In the genomic region with DNA sequence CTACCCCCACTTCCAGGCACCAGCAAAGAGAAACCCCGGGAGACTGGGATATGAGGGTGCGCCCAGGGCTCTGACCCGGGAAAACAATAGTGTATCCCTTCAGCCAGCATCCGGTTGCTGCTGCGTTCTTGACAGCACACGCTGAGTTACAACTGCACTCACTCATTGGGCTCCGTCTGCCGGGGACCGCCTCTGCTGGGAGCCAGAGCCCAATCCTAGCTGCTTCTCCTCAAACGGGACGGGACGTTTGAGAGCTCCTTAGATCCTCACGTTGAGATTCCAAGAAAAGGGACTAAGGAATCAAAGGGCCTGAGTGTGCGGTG, we compare ENCODE assay signal across 8 mouse cellular contexts. TPM values are rescaled to one million over a fixed set of nuclear protein-coding genes. Genes with fewer than 3 reads are reported as not detected.
DNase-seq lines count a peak whose midpoint lies in the region; ATAC-seq and TF ChIP-seq lines count a peak whose summit lies in the region.

No protein-coding gene starts in this region.

- no peak for ATAC-seq in G1E (ENCODE audit: extremely low read depth, insufficient number of reproducible peaks, low FRiP score, poor library complexity, severe bottlenecking)
- ATAC-seq in cerebellum, adult (ENCODE audit: insufficient number of reproducible peaks, low FRiP score, low TSS enrichment): peak; percentile 70
- peak; percentile 79 for ATAC-seq in forebrain, embryonic 13.5 days
- peak; percentile 87 for ATAC-seq in lung, embryonic 14.5 days (ENCODE audit: insufficient read depth)
- no peak for ATAC-seq in granulocyte monocyte progenitor cell, adult 5-6 weeks (replicated peaks; ENCODE audit: poor library complexity, severe bottlenecking)

- peak overlapping the region; percentile 88 for H3K4me2 ChIP-seq in forebrain, embryonic 13.5 days
- peak overlapping the region; percentile 95 for H3K4me2 ChIP-seq in lung, embryonic 14.5 days

- no peaks in the 10 kb centered on the region for H3K36me3 ChIP-seq in G1E (replicated peaks)
- 0 out of 2 replicates have a peak, but pooled peaks cover 12% of the 10 kb centered on the region for H3K36me3 ChIP-seq in forebrain, embryonic 13.5 days (ENCODE audit: poor library complexity, severe bottlenecking)
- no peaks in the 10 kb centered on the region for H3K36me3 ChIP-seq in lung, embryonic 14.5 days (ENCODE audit: insufficient read depth)

- H3K27me3 ChIP-seq in G1E (ENCODE audit: insufficient read depth, low read length): peaks cover 49% of the 10 kb centered on the region
- no peaks in the 10 kb centered on the region for H3K27me3 ChIP-seq in forebrain, embryonic 13.5 days
- no peaks in the 10 kb centered on the region; the same call in 1 of the 2 replicates for H3K27me3 ChIP-seq in lung, embryonic 14.5 days (ENCODE audit: insufficient read depth, low read length)

- peak overlapping the region; percentile 66 for H3K9ac ChIP-seq in forebrain, embryonic 13.5 days
- H3K9ac ChIP-seq in lung, embryonic 14.5 days: peak overlapping the region; percentile 44

- peaks cover 12% of the 10 kb centered on the region for H3K4me1 ChIP-seq in G1E (ENCODE audit: insufficient read depth, low read depth, low read length)
- H3K4me1 ChIP-seq in forebrain, embryonic 13.5 days: peaks cover 21% of the 10 kb centered on the region
- no peaks in the 10 kb centered on the region for H3K4me1 ChIP-seq in lung, embryonic 14.5 days (ENCODE audit: insufficient read depth)

- under 1% methylated on average over 14 of the region's 14 CpGs for WGBS in forebrain, embryonic 13.5 days
- WGBS in lung, embryonic 14.5 days: 1% methylated on average over 14 of the region's 14 CpGs

- H3K9me3 ChIP-seq in G1E (replicated peaks): no peaks in the 10 kb centered on the region
- H3K9me3 ChIP-seq in forebrain, embryonic 13.5 days (replicated peaks): no peaks in the 10 kb centered on the region
- H3K9me3 ChIP-seq in lung, embryonic 14.5 days (ENCODE audit: low read depth, low read length): no peaks in the 10 kb centered on the region

- peak overlapping the region; percentile 41; the same call in 1 of the 2 replicates for H3K27ac ChIP-seq in forebrain, embryonic 13.5 days
- H3K27ac ChIP-seq in layer of hippocampus, adult 2 months: peak overlapping the region; percentile 87
- H3K27ac ChIP-seq in lung, embryonic 14.5 days (ENCODE audit: low read depth): peak overlapping the region; percentile 58

- no peak for DNase-seq in G1E (ENCODE audit: low spot score)
- DNase-seq in heart, postnatal 36 days: peak; percentile 61 to 70
- peak; percentile 34 to 46 for DNase-seq in layer of hippocampus, adult 2 months (ENCODE audit: low spot score in 2 of 2)
- peak; percentile 81 for DNase-seq in lung, embryonic 14.5 days
- peak; percentile 45 for DNase-seq in ovary, adult 18-20 months (ENCODE audit: low spot score)

- no peak for TF ChIP-seq CTCF in G1E (IDR thresholded peaks at IDR 0.05; ENCODE audit: low read depth, low read length)
- TF ChIP-seq CTCF in layer of hippocampus, adult 2 months (conservative IDR thresholded peaks at IDR 0.05): no peak
- no peak for TF ChIP-seq CTCF in lung, embryonic 14.5 days (IDR thresholded peaks at IDR 0.05; ENCODE audit: low read depth)

- H3K4me3 ChIP-seq in G1E (ENCODE audit: low read depth, low read length): peak overlapping the region; percentile 33; the same call in 1 of the 2 replicates
- peak overlapping the region; percentile 53 for H3K4me3 ChIP-seq in forebrain, embryonic 13.5 days
- H3K4me3 ChIP-seq in layer of hippocampus, adult 2 months: peak overlapping the region; percentile 62
- peak overlapping the region; percentile 48 for H3K4me3 ChIP-seq in lung, embryonic 14.5 days (ENCODE audit: low read depth, low read length)

- intact Hi-C loops in heart, postnatal 36 days (cut with DNase I): loop anchor here (2.0 kb wide), 1 partner anchor 19 kb away; no protein-coding TSS in a partner anchor

RNA-seq across cellular contexts. Expression of a gene that starts 0.5 kb away (rescaled TPM):
- 0.38 and 0.63 TPM in 2 replicates for total RNA-seq in G1E (2014; fragmentation: Nextera tagmentation)
- 5.6 and 6.4 TPM in 2 replicates for total RNA-seq in G1E (2017)
- 6.6 TPM in 2 replicates for polyA plus RNA-seq in G1E (2012)
- 3.0 and 4.5 TPM in 2 replicates for polyA plus RNA-seq in forebrain, embryonic 13.5 days (2015; fragmentation: Nextera tagmentation; extraction: Ambion mirVana)
- 10 to 100 TPM; 25.8 to 78.5 TPM for total RNA-seq in heart, postnatal 36 days (2021)
- 100 to 1,000 TPM; 139 TPM for total RNA-seq in layer of hippocampus, adult 2 months (2021)
- polyA plus RNA-seq in lung, embryonic 14.5 days (2014; fragmentation: Nextera tagmentation; extraction: Ambion mirVana): 2.7 and 3.1 TPM in 2 replicates
- total RNA-seq in granulocyte monocyte progenitor cell, adult 5-6 weeks (2014; fragmentation: Nextera tagmentation): 0.41 TPM in 1 of 2 replicates, not detected in the other
- not detected in 2 replicates for total RNA-seq in granulocyte monocyte progenitor cell, adult 5-6 weeks (2017)

Comparison
In these comparisons a context has a peak if more than half of its experiments do, and no peak if none do; other contexts are left out.
1. ATAC-seq: peak in cerebellum, adult (single experiment), forebrain, embryonic 13.5 days (single experiment) and lung, embryonic 14.5 days (single experiment); none in G1E (single experiment) and granulocyte monocyte progenitor cell, adult 5-6 weeks (single experiment).
2. Peak in every context shown above with its lines, with median percentiles within 50 percentile points of each other: H3K4me3 ChIP-seq and H3K27ac ChIP-seq.